Mouse (Mus musculus) MEL (cell line): ENCODE data around the gene Zfp280b. TPM values are rescaled to one million over a fixed set of nuclear protein-coding genes. Genes with fewer than 3 reads are reported as not detected.

Experiments used
- DNase-seq: peaks from one replicate; pipeline ENCODE4 v3.0.0; 2011; ENCODE audit warnings: low read depth, low spot score
- H3K27ac ChIP-seq: 2 replicates; pipeline ENCODE4 v1.5.1; 2012; ENCODE audit warnings: low read depth, mild to moderate bottlenecking, control low read depth, low read length, moderate library complexity; ENCODE audit not compliant: control insufficient read depth
- H3K27me3 ChIP-seq, 2 experiments: fragments of 150-350 bp in 1 of 2; sonication (generic) in 1 of 2; 2 replicates each; pipeline ENCODE4 v1.6.1; 2012; ENCODE audit warnings: low read length in 2 of 2, mild to moderate bottlenecking in 2 of 2, improper control_type of control experiment in 1 of 2, moderate library complexity in 1 of 2; ENCODE audit not compliant: insufficient read depth in 2 of 2, control insufficient read depth in 1 of 2
- H3K36me3 ChIP-seq, 2 experiments: 2 replicates each; pipeline ENCODE4 v1.6.1; 2012 to 2014; ENCODE audit warnings: low read length in 2 of 2, improper control_type of control experiment in 1 of 2, inconsistent platforms in 1 of 2, mild to moderate bottlenecking in 1 of 2; ENCODE audit not compliant: insufficient read depth in 2 of 2, control insufficient read depth in 1 of 2
- H3K4me1 ChIP-seq, 2 experiments: fragments of 150-350 bp in 1 of 2; sonication (generic) in 1 of 2; 2 replicates each; pipeline ENCODE4 v1.6.1; 2012; ENCODE audit warnings: low read length in 2 of 2, improper control_type of control experiment in 1 of 2, mild to moderate bottlenecking in 1 of 2; ENCODE audit not compliant: insufficient read depth in 2 of 2, control insufficient read depth in 1 of 2
- H3K4me3 ChIP-seq, 2 experiments: fragments of 150-350 bp in 1 of 2; sonication (generic) in 1 of 2; 2 replicates each; pipeline ENCODE4 v1.5.1; 2012; ENCODE audit warnings: low read depth in 2 of 2, low read length in 2 of 2, mild to moderate bottlenecking in 2 of 2, moderate library complexity in 2 of 2, control low read depth in 1 of 2, improper control_type of control experiment in 1 of 2; ENCODE audit not compliant: control insufficient read depth in 1 of 2, insufficient read depth in 1 of 2
- H3K79me2 ChIP-seq: 2 replicates; pipeline ENCODE4 v1.6.1; 2012; ENCODE audit warnings: mild to moderate bottlenecking, low read length, moderate library complexity; ENCODE audit not compliant: control insufficient read depth, poor library complexity, insufficient read depth
- H3K9ac ChIP-seq: 2 replicates; pipeline ENCODE4 v1.6.1; 2012; ENCODE audit warnings: low read depth, mild to moderate bottlenecking, control low read depth, low read length, moderate library complexity; ENCODE audit not compliant: control insufficient read depth, poor library complexity, severe bottlenecking
- H3K9me3 ChIP-seq: fragments of 150-350 bp; sonication (generic); replicated peaks from 2 replicates; pipeline ENCODE4 v1.6.1; 2012; ENCODE audit warnings: mild to moderate bottlenecking, low read length, improper control_type of control experiment, moderate library complexity; ENCODE audit not compliant: insufficient read depth
- CHD1 ChIP-seq: IDR thresholded peaks from 2 replicates; pipeline ENCODE4 v1.6.1; 2012; ENCODE audit warnings: low read depth, mild to moderate bottlenecking, inconsistent platforms, low read length, improper control_type of control experiment
- CHD2 ChIP-seq: IDR thresholded peaks from 2 replicates; pipeline ENCODE4 v1.6.1; 2011; ENCODE audit warnings: low read length, improper control_type of control experiment
- CTCF ChIP-seq, 3 experiments: IDR thresholded peaks in 2 of 3; conservative IDR thresholded peaks in 1 of 3; 2 replicates each; pipeline ENCODE4 v1.5.1; 2011 to 2012; ENCODE audit warnings: low read length in 3 of 3, low read depth in 2 of 3, mild to moderate bottlenecking in 2 of 3, improper control_type of control experiment in 1 of 3, inconsistent platforms in 1 of 3, mixed read lengths in 1 of 3, moderate library complexity in 1 of 3; ENCODE audit not compliant: control insufficient read depth in 1 of 3, insufficient read depth in 1 of 3, poor library complexity in 1 of 3, severe bottlenecking in 1 of 3
- E2F4 ChIP-seq: IDR thresholded peaks from 2 replicates; pipeline ENCODE4 v1.6.1; 2011; ENCODE audit warnings: low read depth, low read length, improper control_type of control experiment, borderline replicate concordance
- HCFC1 ChIP-seq: IDR thresholded peaks from 2 replicates; pipeline ENCODE4 v1.6.1; 2012; ENCODE audit warnings: low read depth, mild to moderate bottlenecking, inconsistent platforms, low read length, improper control_type of control experiment, moderate library complexity
- JUND ChIP-seq: IDR thresholded peaks from 2 replicates; pipeline ENCODE4 v1.6.1; 2011; ENCODE audit warnings: low read depth, mild to moderate bottlenecking, improper control_type of control experiment, low read length
- MAX ChIP-seq: IDR thresholded peaks from 2 replicates; pipeline ENCODE4 v1.6.1; 2011; ENCODE audit warnings: low read length, improper control_type of control experiment
- MAZ ChIP-seq: IDR thresholded peaks from 2 replicates; pipeline ENCODE4 v1.6.1; 2012; ENCODE audit warnings: low read depth, mild to moderate bottlenecking, inconsistent platforms, low read length, improper control_type of control experiment
- MEF2A ChIP-seq: IDR thresholded peaks from 2 replicates; pipeline ENCODE4 v1.6.1; 2014; ENCODE audit warnings: low read depth, mild to moderate bottlenecking, inconsistent platforms, low read length, improper control_type of control experiment; ENCODE audit not compliant: poor library complexity, insufficient replicate concordance, severe bottlenecking; ENCODE audit errors: extremely low read depth
- MXI1 ChIP-seq: IDR thresholded peaks from 2 replicates; pipeline ENCODE4 v1.6.1; 2011; ENCODE audit warnings: mild to moderate bottlenecking, low read depth, low read length, improper control_type of control experiment
- NELFE ChIP-seq: IDR thresholded peaks from 2 replicates; pipeline ENCODE4 v1.6.1; 2011; ENCODE audit warnings: low read depth, low read length, improper control_type of control experiment
- NRF1 ChIP-seq: IDR thresholded peaks from 2 replicates; pipeline ENCODE4 v1.6.1; 2014; ENCODE audit warnings: low read depth, mild to moderate bottlenecking, inconsistent platforms, low read length, improper control_type of control experiment, moderate library complexity; ENCODE audit not compliant: poor library complexity, insufficient read depth, severe bottlenecking
- POLR2A ChIP-seq, 2 experiments: IDR thresholded peaks; 2 replicates each; pipeline ENCODE4 v1.6.1; 2011 to 2012; ENCODE audit warnings: low read length in 2 of 2, mild to moderate bottlenecking in 2 of 2, control low read depth in 1 of 2, improper control_type of control experiment in 1 of 2, low read depth in 1 of 2, moderate library complexity in 1 of 2; ENCODE audit not compliant: control insufficient read depth in 1 of 2, insufficient read depth in 1 of 2, poor library complexity in 1 of 2
- POLR2AphosphoS2 ChIP-seq: IDR thresholded peaks from 2 replicates; pipeline ENCODE4 v1.6.1; 2011; ENCODE audit warnings: low read length, improper control_type of control experiment
- RAD21 ChIP-seq: IDR thresholded peaks from 2 replicates; pipeline ENCODE4 v1.6.1; 2011; ENCODE audit warnings: mild to moderate bottlenecking, low read depth, low read length, improper control_type of control experiment
- SIN3A ChIP-seq: IDR thresholded peaks from 2 replicates; pipeline ENCODE4 v1.6.1; 2012; ENCODE audit warnings: low read length, improper control_type of control experiment, inconsistent platforms
- SMC3 ChIP-seq: IDR thresholded peaks from 2 replicates; pipeline ENCODE4 v1.6.1; 2011; ENCODE audit warnings: low read depth, low read length, improper control_type of control experiment
- TAL1 ChIP-seq: IDR thresholded peaks from 2 replicates; pipeline ENCODE4 v1.6.1; 2012; ENCODE audit warnings: mild to moderate bottlenecking, inconsistent platforms, low read length, moderate library complexity, mixed read lengths
- TBP ChIP-seq: IDR thresholded peaks from 2 replicates; pipeline ENCODE4 v1.8.0; 2011; ENCODE audit warnings: low read depth, low read length, improper control_type of control experiment
- USF1 ChIP-seq: IDR thresholded peaks from 2 replicates; pipeline ENCODE4 v1.6.1; 2014; ENCODE audit warnings: low read depth, mild to moderate bottlenecking, inconsistent platforms, low read length, improper control_type of control experiment, moderate library complexity
- USF2 ChIP-seq, 2 experiments: IDR thresholded peaks; 2 replicates each; pipeline ENCODE4 v1.6.1; 2011 to 2012; ENCODE audit warnings: improper control_type of control experiment in 2 of 2, low read length in 2 of 2, borderline replicate concordance in 1 of 2, inconsistent platforms in 1 of 2, low read depth in 1 of 2, mild to moderate bottlenecking in 1 of 2; ENCODE audit not compliant: insufficient read depth in 1 of 2
- ZC3H11A ChIP-seq: IDR thresholded peaks from 2 replicates; pipeline ENCODE4 v1.6.1; 2012; ENCODE audit warnings: low read depth, mild to moderate bottlenecking, inconsistent platforms, low read length, improper control_type of control experiment
- ZMIZ1 ChIP-seq: IDR thresholded peaks from 2 replicates; pipeline ENCODE4 v1.6.1; 2012; ENCODE audit warnings: low read depth, mild to moderate bottlenecking, inconsistent platforms, low read length, improper control_type of control experiment, moderate library complexity
- polyA plus RNA-seq, 2 experiments: library from polyadenylated mRNA; stranded (reverse) in 1 of 2; unstranded in 1 of 2; fragments of >175 nt in 1 of 2; fragments of >200 nt in 1 of 2; gene quantifications; 2 replicates each; pipeline versions ENCODE4 v1.2.1 to v1.2.4; 2012; ENCODE audit warnings: low replicate concordance in 2 of 2, low read depth in 1 of 2; ENCODE audit not compliant: insufficient read length in 2 of 2, insufficient read depth in 1 of 2, missing spikeins in 1 of 2
- total RNA-seq: library from RNA; depleted of rRNA; stranded (reverse); fragments of 300-350 nt; gene quantifications from 2 replicates; pipeline ENCODE4 v1.2.3, GENCODE M21; 2012; rRNA removed

The Zfp280b gene
- total RNA-seq (7.9 and 9.0 TPM in 2 replicates), polyA plus RNA-seq (10 to 100 TPM in 1 of 2 experiments, not detected in 1; 18.6 TPM)

DNA sequence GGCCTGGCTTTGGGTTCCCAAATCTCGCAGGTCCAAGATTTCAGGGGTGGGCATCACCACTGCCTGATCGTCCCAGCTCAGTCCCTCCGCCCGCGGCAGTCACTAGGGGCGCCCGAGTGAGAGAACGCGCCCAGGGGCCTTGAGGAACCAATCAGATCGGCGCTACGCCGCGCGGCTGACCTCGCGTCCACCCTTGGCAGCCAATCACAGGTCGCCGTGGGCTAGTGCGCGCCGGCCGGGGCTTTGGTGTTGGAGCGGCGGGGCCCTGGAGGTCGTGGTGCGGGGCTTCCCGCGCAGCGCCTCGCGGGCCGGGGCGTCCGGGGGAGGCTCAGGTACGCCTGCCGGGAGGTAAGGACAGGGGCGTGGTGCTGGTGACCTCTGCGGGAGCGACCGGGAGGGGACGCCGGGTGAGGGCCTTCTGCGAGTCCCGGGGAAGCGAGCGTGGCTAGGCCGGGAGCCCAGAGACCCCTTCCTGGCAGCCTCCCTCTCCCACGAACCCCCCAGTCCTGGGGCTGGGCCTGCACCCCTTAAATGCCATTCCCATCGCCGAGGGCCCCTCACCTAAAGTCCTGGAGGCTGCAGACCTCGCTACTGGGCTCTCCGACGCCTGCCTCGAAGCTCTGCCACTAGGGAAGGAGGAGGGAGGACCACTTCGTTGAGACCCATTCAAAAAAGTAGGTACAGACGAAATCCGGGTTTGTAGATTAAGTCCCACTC, at the start of gene Zfp280b:
Gene Zfp280b (plus strand): TSS at position 249 of the 717 bp plus-strand sequence.
- H3K9me3 ChIP-seq = no peaks in the 10 kb centered on the region

GRCm38 (mm10) chr10:75990430-75991042, 41.9 kb upstream of the Zfp280b start:
- DNase-seq = no peak
- H3K36me3 ChIP-seq = no peaks in the 10 kb centered on the region
- no peaks in the 10 kb centered on the region for H3K4me1 ChIP-seq
- peaks cover 0 to 8% of the 10 kb centered on the region in 2 experiments for H3K27me3 ChIP-seq
- no peak overlapping the region for H3K27ac ChIP-seq
- no peak overlapping the region for H3K9ac ChIP-seq
- no peak for TF ChIP-seq SMC3
- no peak for TF ChIP-seq CHD1
- TF ChIP-seq MEF2A = no peak
- TF ChIP-seq ZC3H11A = no peak
- TF ChIP-seq POLR2AphosphoS2 = no peak
- no peak for TF ChIP-seq POLR2A (IDR thresholded peaks at IDR 0.05; ENCODE audit: control insufficient read depth in 1 of 2, insufficient read depth in 1 of 2, low read depth in 1 of 2, low read length in 2 of 2, poor library complexity in 1 of 2)
- no peak for TF ChIP-seq MXI1
- TF ChIP-seq USF1 = no peak
- TF ChIP-seq SIN3A = no peak
- TF ChIP-seq E2F4 = no peak
- no peak for TF ChIP-seq TAL1
- TF ChIP-seq TBP = no peak
- TF ChIP-seq JUND = no peak
- no peak for TF ChIP-seq RAD21
- H3K79me2 ChIP-seq = no peaks in the 10 kb centered on the region
- no peaks in the 10 kb centered on the region for H3K9me3 ChIP-seq
- H3K4me3 ChIP-seq = no peak overlapping the region

More for the DNA sequence above, at the start of gene Zfp280b:
- H3K36me3 ChIP-seq = peaks cover 2 to 22% of the 10 kb centered on the region in 2 experiments; a peak in 3 of 4 replicates
- peak within 1 kb of the TSS; percentile 84 to 87 for H3K4me3 ChIP-seq
- H3K27me3 ChIP-seq = no peaks in the 10 kb centered on the region
- peak within 1 kb of the TSS; percentile 75 for H3K9ac ChIP-seq
- TF ChIP-seq USF2 (IDR thresholded peaks at IDR 0.05; ENCODE audit: borderline replicate concordance in 1 of 2, insufficient read depth in 1 of 2, low read depth in 1 of 2, low read length in 2 of 2) (no peak), POLR2A (IDR thresholded peaks at IDR 0.05; ENCODE audit: control insufficient read depth in 1 of 2, insufficient read depth in 1 of 2, low read depth in 1 of 2, low read length in 2 of 2, poor library complexity in 1 of 2) (peak; percentile 69 to 76; a peak in 3 of 4 replicates), NRF1 (0 out of 2 replicates have a peak, but pooled peaks have one; percentile 13), NELFE (peak; percentile 66), MXI1 (peak; percentile 69), CHD2 (no peak), CHD1 (no peak), CTCF (IDR thresholded peaks at IDR 0.05 in 2 of 3, conservative IDR thresholded peaks at IDR 0.05 in 1 of 3; ENCODE audit: control insufficient read depth in 1 of 3, insufficient read depth in 1 of 3, low read depth in 2 of 3, low read length in 3 of 3, poor library complexity in 1 of 3, severe bottlenecking in 1 of 3) (peak in 2 of 3 experiments; percentile 57 to 66; a peak in 5 of 6 replicates), ZMIZ1 (0 out of 2 replicates have a peak, but pooled peaks have one; percentile 45), MAX (peak; percentile 30; the same call in 1 of the 2 replicates), HCFC1 (0 out of 2 replicates have a peak, but pooled peaks have one; percentile 51), MAZ (peak; percentile 86), POLR2AphosphoS2 (peak; percentile 50; the same call in 1 of the 2 replicates)
- DNase-seq = peak; percentile 97
- peaks cover 4 to 10% of the 10 kb centered on the region in 2 experiments for H3K4me1 ChIP-seq
- H3K79me2 ChIP-seq = peaks cover 30% of the 10 kb centered on the region
- H3K27ac ChIP-seq = peak within 1 kb of the TSS; percentile 15
